Mouse (Mus musculus) small intestine, adult 2 months (tissue): ENCODE data around the gene Shoc2.

Experiments used
- CTCF ChIP-seq: fragments of 200-500 bp; IDR thresholded peaks from 2 replicates; pipeline ENCODE4 v1.5.1; 2012; ENCODE audit warnings: low read depth, mild to moderate bottlenecking, control low read depth, inconsistent platforms, low read length, moderate library complexity, mixed read lengths; ENCODE audit not compliant: insufficient replicate concordance, insufficient read length; ENCODE audit errors: extremely low read depth
- POLR2A ChIP-seq: fragments of 200-500 bp; IDR thresholded peaks from 2 replicates; pipeline ENCODE4 v1.6.1; 2012; ENCODE audit warnings: low read depth, mild to moderate bottlenecking, control low read depth, inconsistent platforms, low read length, moderate library complexity

DNA sequence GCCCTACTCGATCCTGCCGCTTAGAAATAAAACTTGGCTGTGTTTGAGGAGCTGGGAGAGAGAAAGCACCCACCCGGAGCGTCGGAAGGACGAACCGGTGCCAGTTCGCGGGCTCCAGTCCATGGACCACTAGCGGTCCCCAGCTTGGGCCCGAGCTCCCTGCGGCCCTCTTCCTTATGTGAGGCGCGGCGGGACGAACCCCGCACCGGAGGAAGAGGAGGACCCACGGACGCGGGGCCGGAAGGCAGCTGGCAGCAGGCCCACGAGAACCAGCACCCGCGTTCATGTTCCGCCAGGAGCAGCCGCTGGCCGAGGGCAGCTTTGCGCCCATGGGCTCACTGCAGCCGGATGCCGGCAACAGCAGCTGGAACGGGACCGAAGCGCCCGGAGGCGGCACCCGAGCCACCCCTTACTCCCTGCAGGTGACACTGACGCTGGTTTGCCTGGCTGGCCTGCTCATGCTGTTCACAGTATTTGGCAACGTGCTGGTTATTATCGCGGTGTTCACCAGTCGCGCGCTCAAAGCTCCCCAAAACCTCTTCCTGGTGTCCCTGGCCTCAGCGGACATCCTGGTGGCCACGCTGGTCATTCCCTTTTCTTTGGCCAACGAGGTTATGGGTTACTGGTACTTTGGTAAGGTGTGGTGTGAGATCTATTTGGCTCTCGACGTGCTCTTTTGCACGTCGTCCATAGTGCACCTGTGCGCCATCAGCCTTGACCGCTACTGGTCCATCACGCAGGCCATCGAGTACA lies 102.0 kb downstream of the Shoc2 start:
- no peak for TF ChIP-seq CTCF
- no peak for TF ChIP-seq POLR2A
